Mouse (Mus musculus) heart, embryonic 11.5 days (tissue): ENCODE measurements around the gene Zfp61. TPM values are rescaled to one million over a fixed set of nuclear protein-coding genes. Genes with fewer than 3 reads are reported as not detected.
A peak's percentile ranks its signal among the peaks of the same experiment; 100 is the strongest.

Experiments
- ATAC-seq: fragments of 200-750 bp; cut with Nextera tagmentation; replicated peaks from 2 replicates; pipeline ENCODE4 v1.8.0; 2017; ENCODE audit warnings: moderate library complexity; ENCODE audit not compliant: insufficient number of reproducible peaks, low FRiP score, low TSS enrichment
- H3K27ac ChIP-seq: fragments of 300-500 bp; sonication (generic); 2 replicates; pipeline ENCODE4 v1.5.1; 2014; ENCODE audit warnings: mild to moderate bottlenecking, low read depth, low read length
- H3K27me3 ChIP-seq: fragments of 300-500 bp; sonication (generic); 2 replicates; pipeline ENCODE4 v1.6.1; 2014; ENCODE audit warnings: mild to moderate bottlenecking, low read length, mixed read lengths; ENCODE audit not compliant: control insufficient read depth, insufficient read depth
- H3K36me3 ChIP-seq: fragments of 300-500 bp; sonication (generic); 2 replicates; pipeline ENCODE4 v1.6.1; 2014; ENCODE audit warnings: mild to moderate bottlenecking, low read length, moderate library complexity, mixed read lengths; ENCODE audit not compliant: control insufficient read depth, insufficient read depth
- H3K4me1 ChIP-seq: fragments of 300-500 bp; sonication (generic); 2 replicates; pipeline ENCODE4 v1.6.1; 2014; ENCODE audit warnings: low read length; ENCODE audit not compliant: control insufficient read depth, insufficient read depth
- H3K4me2 ChIP-seq: fragments of 300-500 bp; sonication (generic); 2 replicates; pipeline ENCODE4 v1.6.1; 2014; ENCODE audit warnings: mild to moderate bottlenecking, moderate library complexity
- H3K4me3 ChIP-seq: fragments of 300-500 bp; sonication (generic); 2 replicates; pipeline ENCODE4 v1.5.1; 2014; ENCODE audit warnings: low read depth, low read length
- H3K9ac ChIP-seq: fragments of 300-500 bp; sonication (generic); 2 replicates; pipeline ENCODE4 v1.6.1; 2014; ENCODE audit warnings: mild to moderate bottlenecking, low read depth, low read length, moderate library complexity
- H3K9me3 ChIP-seq: fragments of 300-500 bp; sonication (generic); replicated peaks from 2 replicates; pipeline ENCODE4 v1.6.1; 2016; ENCODE audit warnings: low read length; ENCODE audit not compliant: control insufficient read depth
- WGBS: fragments of 180-500 bp; shearing (Covaris S2); extraction: QIAGEN DNeasy Blood & Tissue Kit; methylation state at CpG from one replicate; pipeline ENCODE4 v1.1.7; 2014; ENCODE audit not compliant: insufficient replicate concordance; 5-methylcytosine and 5-hydroxymethylcytosine counted together
- polyA plus RNA-seq: library from polyadenylated mRNA; unstranded; fragments of >200 nt; fragmentation: Nextera tagmentation; extraction: Ambion mirVana; gene quantifications from 2 replicates; pipeline ENCODE4 v1.2.1, GENCODE M21; 2014

The Zfp61 gene
- polyA plus RNA-seq = 16.4 and 18.1 TPM in 2 replicates

DNA sequence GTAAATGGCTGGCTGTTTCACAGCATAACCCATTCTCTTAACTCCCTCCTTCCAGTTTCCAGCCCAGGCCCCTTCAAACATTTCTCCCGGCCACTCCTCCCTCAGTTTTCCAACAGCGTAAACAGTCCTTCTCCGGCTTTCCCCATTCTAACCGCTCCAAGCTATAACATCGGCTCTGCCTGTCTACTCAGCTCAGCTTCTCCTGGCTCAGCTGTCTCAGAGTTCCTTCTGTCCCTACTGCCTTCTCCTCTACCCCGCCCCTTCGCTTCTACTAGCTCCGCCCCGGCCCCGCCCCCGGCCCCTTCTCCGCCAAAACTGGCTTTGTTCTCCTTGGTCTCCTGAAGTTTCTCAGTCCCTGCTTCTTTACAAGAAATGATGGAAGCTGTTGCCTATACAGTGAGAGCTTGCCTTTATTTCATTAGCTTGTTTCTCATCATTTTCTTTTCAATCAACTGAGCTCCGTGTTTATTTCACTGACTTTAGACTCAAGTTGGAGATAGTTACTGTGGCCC is at the start of gene Zfp61:
TSS of gene Zfp61 (minus strand) at position 462 of the 512 bp plus-strand sequence.
- peaks cover 7% of the 10 kb centered on the region; the same call in 1 of the 2 replicates for H3K36me3 ChIP-seq
- peak; percentile 71; the same call in 1 of the 2 replicates for ATAC-seq
- peak within 1 kb of the TSS; percentile 93 for H3K4me2 ChIP-seq
- 3% methylated on average over 13 of the region's 13 CpGs for WGBS
- H3K9ac ChIP-seq = peak within 1 kb of the TSS; percentile 63
- no peaks in the 10 kb centered on the region for H3K9me3 ChIP-seq
- H3K27ac ChIP-seq = peak within 1 kb of the TSS; percentile 57; the same call in 1 of the 2 replicates
- peak within 1 kb of the TSS; percentile 80 for H3K4me3 ChIP-seq
- peaks cover 6% of the 10 kb centered on the region; the same call in 1 of the 2 replicates for H3K4me1 ChIP-seq
- no peaks in the 10 kb centered on the region for H3K27me3 ChIP-seq

DNA sequence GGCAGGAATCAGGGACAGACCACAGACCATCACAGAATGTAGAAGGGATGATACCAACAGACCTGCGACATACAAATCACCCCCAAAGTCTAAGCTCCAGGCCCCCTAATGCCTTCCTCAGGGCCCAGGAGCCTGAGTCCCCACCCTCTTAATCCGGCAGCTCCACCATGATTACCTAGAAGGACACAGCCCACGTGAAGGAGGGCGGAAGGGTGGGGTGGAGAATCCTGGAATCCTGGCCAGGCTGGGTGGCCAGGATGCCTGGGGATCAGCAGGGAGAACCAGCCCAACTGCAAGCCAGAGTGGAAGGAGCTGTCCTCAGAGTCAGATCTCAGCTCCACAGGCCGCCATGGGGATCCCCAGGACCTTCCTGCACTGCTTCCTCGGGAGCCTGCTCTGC is 47.9 kb upstream of the Zfp61 start, which contains the start of gene Lypd5:
TSS of gene Lypd5 (plus strand) at position 301 of the 400 bp plus-strand sequence.
- no peak for ATAC-seq
- no peaks in the 10 kb centered on the region for H3K4me1 ChIP-seq

DNA sequence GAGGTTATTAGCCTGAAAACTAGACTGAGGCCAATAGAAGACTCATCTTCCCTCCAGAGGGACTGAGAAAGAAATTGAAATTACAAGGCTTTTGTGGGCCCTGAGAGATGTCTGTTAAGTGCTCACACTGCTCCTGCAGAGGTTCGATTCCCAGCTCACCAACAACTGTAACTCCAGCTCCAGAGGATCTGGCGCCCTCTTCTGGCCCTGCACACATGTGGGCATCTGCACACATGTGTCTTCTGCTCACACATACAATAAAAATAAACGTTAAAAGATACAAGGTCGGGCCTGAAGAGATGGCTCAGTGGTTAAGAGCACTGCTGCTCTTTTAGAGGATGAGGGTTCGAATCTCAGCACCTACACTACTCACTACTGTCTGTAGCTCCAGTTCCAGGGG is 45.4 kb upstream of the Zfp61 start:
- ATAC-seq = no peak
- H3K27me3 ChIP-seq = peaks cover 3% of the 10 kb centered on the region; the same call in 1 of the 2 replicates
- H3K9me3 ChIP-seq = no peaks in the 10 kb centered on the region
- H3K36me3 ChIP-seq = no peaks in the 10 kb centered on the region
- no peaks in the 10 kb centered on the region for H3K4me1 ChIP-seq
- 65% methylated on average over 5 of the region's 5 CpGs for WGBS
- no peak overlapping the region for H3K9ac ChIP-seq
- H3K4me3 ChIP-seq = no peak overlapping the region
- no peak overlapping the region for H3K4me2 ChIP-seq
- H3K27ac ChIP-seq = no peak overlapping the region

More for the DNA sequence above, 47.9 kb upstream of the Zfp61 start, which contains the start of gene Lypd5:
- Histone ChIP-seq H3K9ac (no peak within 1 kb of the TSS), H3K27me3 (peaks cover 13% of the 10 kb centered on the region), H3K9me3 (no peaks in the 10 kb centered on the region), H3K4me3 (no peak within 1 kb of the TSS), H3K36me3 (no peaks in the 10 kb centered on the region), H3K27ac (no peak within 1 kb of the TSS), H3K4me2 (no peak within 1 kb of the TSS)
- 28% methylated on average over 6 of the region's 6 CpGs for WGBS

DNA sequence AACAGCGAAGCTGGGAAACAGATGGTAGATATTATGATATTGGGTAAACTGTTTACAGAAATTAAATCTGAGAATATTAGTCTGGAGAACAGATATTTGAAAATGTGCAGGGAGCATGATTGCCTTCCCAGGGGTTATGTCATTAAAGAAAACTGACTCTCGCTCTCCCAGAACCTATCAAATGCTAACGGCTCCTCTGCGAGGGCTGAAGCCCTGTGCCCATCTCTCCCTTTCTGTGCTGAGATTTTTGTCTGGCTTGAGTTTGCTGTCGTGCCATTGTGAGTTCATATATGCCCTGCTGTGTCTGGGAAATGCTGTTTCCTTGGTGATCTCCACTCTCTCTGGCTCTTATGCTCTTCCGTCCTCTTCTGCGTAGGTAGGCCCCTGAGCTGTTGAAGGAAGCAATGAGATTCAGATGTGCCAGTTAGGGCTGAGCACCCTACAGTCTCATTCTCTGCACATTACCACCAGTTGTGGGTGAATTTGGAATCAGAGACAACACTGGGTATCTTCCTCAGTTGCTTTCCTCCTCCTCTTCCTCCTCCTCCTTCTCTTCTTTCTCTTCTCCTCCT is 42.8 kb upstream of the Zfp61 start:
- 73% methylated on average over 7 of the region's 7 CpGs for WGBS
- no peaks in the 10 kb centered on the region for H3K36me3 ChIP-seq

DNA sequence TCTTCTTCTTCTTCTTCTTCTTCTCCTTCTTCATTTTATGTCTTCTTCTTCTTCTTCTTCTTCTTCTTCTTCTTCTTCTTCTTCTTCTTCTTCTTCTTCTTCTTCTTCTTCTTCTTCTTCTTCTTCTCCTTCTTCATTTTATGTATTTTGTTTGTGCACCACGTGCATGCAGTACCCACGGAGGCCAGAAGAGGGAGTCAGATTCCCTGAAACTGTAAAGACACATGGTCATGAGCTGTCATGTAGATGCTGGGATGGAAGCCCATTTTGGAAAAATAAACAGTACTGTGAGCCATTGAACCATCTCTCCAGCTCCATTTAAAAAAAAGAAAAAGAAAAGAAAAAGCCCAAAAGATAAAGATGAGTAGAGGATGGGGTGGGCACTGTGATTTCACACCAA is 37.2 kb upstream of the Zfp61 start:
- H3K4me1 ChIP-seq = no peaks in the 10 kb centered on the region; the same call in 1 of the 2 replicates
- H3K4me3 ChIP-seq = no peak overlapping the region
- H3K27ac ChIP-seq = no peak overlapping the region
- no peaks in the 10 kb centered on the region for H3K36me3 ChIP-seq
- no peak for ATAC-seq
- WGBS = 41% methylated on average over 2 of the region's 2 CpGs
- no peak overlapping the region for H3K4me2 ChIP-seq
- H3K9ac ChIP-seq = no peak overlapping the region
- peaks cover 14% of the 10 kb centered on the region for H3K27me3 ChIP-seq
- H3K9me3 ChIP-seq = no peaks in the 10 kb centered on the region

More for the DNA sequence above, 42.8 kb upstream of the Zfp61 start:
- H3K27me3 ChIP-seq = no peaks in the 10 kb centered on the region
- H3K9ac ChIP-seq = no peak overlapping the region
- no peak overlapping the region for H3K27ac ChIP-seq
- no peak overlapping the region for H3K4me2 ChIP-seq
- no peak for ATAC-seq
- H3K9me3 ChIP-seq = no peaks in the 10 kb centered on the region
- no peaks in the 10 kb centered on the region for H3K4me1 ChIP-seq
- H3K4me3 ChIP-seq = no peak overlapping the region

DNA sequence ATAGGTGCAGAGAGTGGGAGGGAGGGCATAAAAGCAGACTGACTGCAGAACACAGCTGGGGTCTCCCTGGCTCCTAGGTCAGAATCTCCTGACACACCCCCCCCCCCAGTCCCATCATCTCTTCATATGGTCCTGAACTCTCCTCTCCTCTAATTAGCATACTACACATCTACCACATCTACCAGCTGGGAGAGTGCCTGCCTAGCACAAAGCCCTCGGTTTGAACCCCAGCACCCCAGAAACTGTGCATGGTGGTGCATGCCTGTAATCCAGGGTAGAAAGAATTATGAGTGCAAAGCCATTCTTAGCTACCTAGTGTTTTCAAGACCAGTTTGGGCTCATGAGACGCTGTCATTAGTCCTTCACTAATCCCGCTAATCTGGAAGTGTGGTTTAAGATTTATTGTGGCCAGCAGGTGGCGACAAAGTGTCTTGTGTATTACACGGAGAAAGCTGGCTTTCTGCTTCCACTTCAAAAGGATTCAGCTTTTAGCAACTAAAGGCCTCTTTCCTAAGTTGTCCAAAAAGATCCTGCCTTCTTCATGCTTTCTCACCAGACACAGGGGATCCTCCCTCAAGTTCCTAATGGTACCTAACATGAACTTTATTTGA is 34.8 kb upstream of the Zfp61 start:
- H3K4me2 ChIP-seq = no peak overlapping the region
- no peak for ATAC-seq

DNA sequence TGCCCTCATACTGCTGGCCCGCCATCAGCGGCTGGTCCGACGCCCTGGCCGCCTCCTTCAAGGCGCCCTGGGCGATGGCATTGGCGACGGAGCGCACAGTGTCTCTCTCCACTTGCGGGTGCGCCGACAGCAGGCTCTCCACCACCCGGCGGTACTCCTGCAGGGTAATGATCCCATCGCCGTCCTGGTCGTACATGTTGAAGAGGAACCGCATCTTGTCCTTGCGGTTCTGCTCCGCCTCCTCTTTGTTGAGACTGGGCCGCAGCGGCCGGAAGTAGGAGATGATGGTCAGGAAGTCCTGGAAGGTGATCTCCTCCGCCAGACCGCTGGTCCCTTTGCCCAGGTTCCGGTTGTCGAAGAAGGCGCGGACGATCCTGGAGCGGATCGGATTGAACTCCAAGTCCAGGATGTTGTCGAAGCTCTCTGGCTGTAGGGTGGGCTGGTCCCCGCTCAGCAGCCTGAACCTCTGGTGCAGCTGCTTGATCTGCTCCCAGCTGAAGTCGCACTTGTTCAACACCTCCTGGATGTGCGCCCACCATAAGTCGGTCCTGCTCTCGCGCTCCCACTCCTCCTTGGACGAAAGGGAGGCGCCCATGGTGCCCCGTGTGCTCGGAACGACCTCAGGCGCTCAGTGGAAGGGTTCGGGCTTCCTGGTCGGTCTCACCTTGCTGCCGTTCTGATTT is 32.4 kb upstream of the Zfp61 start, which contains the start of gene Tescl:
TSS of gene Tescl (minus strand) at position 633 of the 683 bp plus-strand sequence.
- WGBS = 29% methylated on average over 49 of the region's 49 CpGs
- H3K27ac ChIP-seq = no peak within 1 kb of the TSS
- no peaks in the 10 kb centered on the region for H3K36me3 ChIP-seq
- H3K9me3 ChIP-seq = no peaks in the 10 kb centered on the region; the same call in 1 of the 2 replicates
- H3K4me3 ChIP-seq = peak within 1 kb of the TSS; percentile 18
- H3K27me3 ChIP-seq = peaks cover 18% of the 10 kb centered on the region
- no peaks in the 10 kb centered on the region; the same call in 1 of the 2 replicates for H3K4me1 ChIP-seq
- H3K4me2 ChIP-seq = peak within 1 kb of the TSS; percentile 48
- no peak within 1 kb of the TSS for H3K9ac ChIP-seq
- no peak for ATAC-seq

More for the DNA sequence above, 34.8 kb upstream of the Zfp61 start:
- peaks cover 18% of the 10 kb centered on the region for H3K27me3 ChIP-seq
- no peak overlapping the region for H3K9ac ChIP-seq
- 10% methylated on average over 5 of the region's 5 CpGs for WGBS
- no peaks in the 10 kb centered on the region for H3K36me3 ChIP-seq
- H3K9me3 ChIP-seq = no peaks in the 10 kb centered on the region; the same call in 1 of the 2 replicates
- no peaks in the 10 kb centered on the region; the same call in 1 of the 2 replicates for H3K4me1 ChIP-seq
- no peak overlapping the region for H3K4me3 ChIP-seq
- no peak overlapping the region for H3K27ac ChIP-seq

DNA sequence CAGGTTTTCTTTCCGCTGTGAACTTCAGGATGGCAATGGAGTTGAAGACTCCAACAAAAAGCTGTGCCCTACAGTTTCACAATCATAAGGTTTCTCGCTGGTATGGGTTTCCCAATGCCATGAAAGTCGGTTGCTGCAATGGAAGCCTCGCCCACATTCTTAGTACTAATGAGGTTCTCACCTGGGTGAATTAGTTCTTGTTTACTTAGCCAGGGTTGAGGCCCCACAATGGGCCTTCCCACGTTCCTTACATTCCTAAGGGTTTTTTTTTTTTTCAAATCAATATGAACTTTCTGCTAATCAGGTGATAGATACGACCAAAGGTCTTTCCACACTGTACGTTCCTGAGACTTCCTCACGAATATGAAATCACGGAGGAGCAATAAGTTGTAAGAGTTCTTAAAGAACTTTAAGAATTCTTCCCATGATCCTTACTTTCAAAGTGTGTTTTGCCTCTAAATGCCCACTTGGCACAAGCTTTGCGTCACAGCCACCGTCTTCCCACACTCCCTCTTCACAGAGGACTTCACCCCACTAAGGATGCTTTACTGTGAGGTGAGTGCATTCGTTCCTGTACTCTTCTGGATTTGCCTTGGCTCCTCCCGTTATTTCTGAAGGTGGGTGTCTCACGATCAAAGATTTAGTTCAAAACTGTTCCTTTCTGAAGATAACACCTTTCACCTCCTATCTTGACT is 26.4 kb upstream of the Zfp61 start:
- 77% methylated on average over 14 of the region's 14 CpGs for WGBS
- Histone ChIP-seq H3K9me3 (peaks cover 6% of the 10 kb centered on the region; the same call in 1 of the 2 replicates), H3K36me3 (no peaks in the 10 kb centered on the region), H3K4me2 (no peak overlapping the region), H3K9ac (no peak overlapping the region), H3K4me3 (no peak overlapping the region), H3K27me3 (no peaks in the 10 kb centered on the region; the same call in 1 of the 2 replicates), H3K4me1 (no peaks in the 10 kb centered on the region), H3K27ac (no peak overlapping the region)
- no peak for ATAC-seq
